Mouse (Mus musculus): Measurements from ENCODE around the gene Ces1d. TPM values are rescaled to one million over a fixed set of nuclear protein-coding genes. Genes with fewer than 3 reads are reported as not detected.

The Ces1d gene
- polyA plus RNA-seq, 1 experiment = not detected

- TF ChIP-seq CTCF (IDR thresholded peaks at IDR 0.05; ENCODE audit: borderline replicate concordance, extremely low read depth, insufficient read depth, insufficient read length) (no peak), POLR2A (IDR thresholded peaks at IDR 0.05; ENCODE audit: borderline replicate concordance, extremely low read depth, insufficient read depth, insufficient read length, poor library complexity, severe bottlenecking) (no peak)
- DNase-seq (ENCODE audit: low read depth) = no peak
Measured at GRCm38 (mm10) chr8:93217375-93217774, 19.7 kb upstream of the Ces1d start.

- no peak for DNase-seq (ENCODE audit: low read depth)
- no peak for TF ChIP-seq POLR2A (IDR thresholded peaks at IDR 0.05; ENCODE audit: borderline replicate concordance, extremely low read depth, insufficient read depth, insufficient read length, poor library complexity, severe bottlenecking)
- no peak for TF ChIP-seq CTCF (IDR thresholded peaks at IDR 0.05; ENCODE audit: borderline replicate concordance, extremely low read depth, insufficient read depth, insufficient read length)
Measured at GRCm38 (mm10) chr8:93211091-93211490, 13.5 kb upstream of the Ces1d start.

GRCm38 (mm10) chr8:93199146-93199545 is 1.5 kb upstream of the Ces1d start:
- peak; percentile 13 for DNase-seq (ENCODE audit: low read depth)

- no peak for DNase-seq (ENCODE audit: low read depth)
- TF ChIP-seq POLR2A (IDR thresholded peaks at IDR 0.05; ENCODE audit: borderline replicate concordance, extremely low read depth, insufficient read depth, insufficient read length, poor library complexity, severe bottlenecking) = no peak
- TF ChIP-seq CTCF (IDR thresholded peaks at IDR 0.05; ENCODE audit: borderline replicate concordance, extremely low read depth, insufficient read depth, insufficient read length) = no peak
Measured at GRCm38 (mm10) chr8:93196436-93196835, 1.2 kb downstream of the Ces1d start.

GRCm38 (mm10) chr8:93180581-93181129 is 17.0 kb downstream of the Ces1d start:
- DNase-seq (ENCODE audit: low read depth) = no peak
- TF ChIP-seq CTCF (IDR thresholded peaks at IDR 0.05; ENCODE audit: borderline replicate concordance, extremely low read depth, insufficient read depth, insufficient read length) = no peak
- TF ChIP-seq POLR2A (IDR thresholded peaks at IDR 0.05; ENCODE audit: borderline replicate concordance, extremely low read depth, insufficient read depth, insufficient read length, poor library complexity, severe bottlenecking) = no peak

GRCm38 (mm10) chr8:93176593-93176992 is 21.0 kb downstream of the Ces1d start:
- no peak for DNase-seq (ENCODE audit: low read depth)
- TF ChIP-seq POLR2A (IDR thresholded peaks at IDR 0.05; ENCODE audit: borderline replicate concordance, extremely low read depth, insufficient read depth, insufficient read length, poor library complexity, severe bottlenecking) = no peak
- TF ChIP-seq CTCF (IDR thresholded peaks at IDR 0.05; ENCODE audit: borderline replicate concordance, extremely low read depth, insufficient read depth, insufficient read length) = no peak

- DNase-seq (ENCODE audit: low read depth) = no peak
Measured at GRCm38 (mm10) chr8:93174554-93174953, 23.1 kb downstream of the Ces1d start.

GRCm38 (mm10) chr8:93171846-93172590 is 25.6 kb downstream of the Ces1d start:
- no peak for DNase-seq (ENCODE audit: low read depth)
- TF ChIP-seq POLR2A (IDR thresholded peaks at IDR 0.05; ENCODE audit: borderline replicate concordance, extremely low read depth, insufficient read depth, insufficient read length, poor library complexity, severe bottlenecking) (no peak), CTCF (IDR thresholded peaks at IDR 0.05; ENCODE audit: borderline replicate concordance, extremely low read depth, insufficient read depth, insufficient read length) (no peak)

More at GRCm38 (mm10) chr8:93174554-93174953, 23.1 kb downstream of the Ces1d start:
- TF ChIP-seq CTCF (IDR thresholded peaks at IDR 0.05; ENCODE audit: borderline replicate concordance, extremely low read depth, insufficient read depth, insufficient read length) (no peak), POLR2A (IDR thresholded peaks at IDR 0.05; ENCODE audit: borderline replicate concordance, extremely low read depth, insufficient read depth, insufficient read length, poor library complexity, severe bottlenecking) (no peak)

GRCm38 (mm10) chr8:93163363-93163762 is 34.3 kb downstream of the Ces1d start:
- DNase-seq (ENCODE audit: low read depth) = no peak
- no peak for TF ChIP-seq CTCF (IDR thresholded peaks at IDR 0.05; ENCODE audit: borderline replicate concordance, extremely low read depth, insufficient read depth, insufficient read length)

GRCm38 (mm10) chr8:93151401-93151800 is 46.2 kb downstream of the Ces1d start:
- DNase-seq (ENCODE audit: low read depth) = peak; percentile 1
- TF ChIP-seq POLR2A (IDR thresholded peaks at IDR 0.05; ENCODE audit: borderline replicate concordance, extremely low read depth, insufficient read depth, insufficient read length, poor library complexity, severe bottlenecking) (no peak), CTCF (IDR thresholded peaks at IDR 0.05; ENCODE audit: borderline replicate concordance, extremely low read depth, insufficient read depth, insufficient read length) (no peak)

- TF ChIP-seq POLR2A (IDR thresholded peaks at IDR 0.05; ENCODE audit: borderline replicate concordance, extremely low read depth, insufficient read depth, insufficient read length, poor library complexity, severe bottlenecking) = no peak
- TF ChIP-seq CTCF (IDR thresholded peaks at IDR 0.05; ENCODE audit: borderline replicate concordance, extremely low read depth, insufficient read depth, insufficient read length) = no peak
- DNase-seq (ENCODE audit: low read depth) = no peak
Measured at GRCm38 (mm10) chr8:93147331-93147730, 50.3 kb downstream of the Ces1d start.

- DNase-seq (ENCODE audit: low read depth) = peak; percentile 47
- peak; percentile 51; the same call in 1 of the 2 replicates for TF ChIP-seq CTCF (IDR thresholded peaks at IDR 0.05; ENCODE audit: borderline replicate concordance, extremely low read depth, insufficient read depth, insufficient read length)
- TF ChIP-seq POLR2A (IDR thresholded peaks at IDR 0.05; ENCODE audit: borderline replicate concordance, extremely low read depth, insufficient read depth, insufficient read length, poor library complexity, severe bottlenecking) = no peak
Measured at GRCm38 (mm10) chr8:93140696-93141095, 56.9 kb downstream of the Ces1d start.

Data from brain, embryonic 14.5 days (tissue).